Mouse (Mus musculus) testis, adult 2 months (tissue): ENCODE results near the gene Kif3a. TPM values are rescaled to one million over a fixed set of nuclear protein-coding genes. Genes with fewer than 3 reads are reported as not detected.
A peak's percentile ranks its signal among the peaks of the same experiment; 100 is the strongest.

Experiments used
- H3K27ac ChIP-seq: fragments of 200-500 bp; 2 replicates; pipeline ENCODE4 v1.5.1; 2012; ENCODE audit warnings: low read depth, low read length; ENCODE audit not compliant: control insufficient read depth, insufficient read depth
- H3K27me3 ChIP-seq: fragments of 200-500 bp; 2 replicates; pipeline ENCODE4 v1.6.1; 2012; ENCODE audit warnings: mild to moderate bottlenecking, low read length, moderate library complexity; ENCODE audit not compliant: control insufficient read depth, insufficient read depth
- H3K36me3 ChIP-seq: fragments of 200-500 bp; 2 replicates; pipeline ENCODE4 v1.6.1; 2012; ENCODE audit warnings: mild to moderate bottlenecking, low read length; ENCODE audit not compliant: control insufficient read depth, insufficient read depth
- H3K4me1 ChIP-seq: fragments of 200-500 bp; 2 replicates; pipeline ENCODE4 v1.6.1; 2012; ENCODE audit warnings: low read length; ENCODE audit not compliant: control insufficient read depth, insufficient read depth
- H3K4me3 ChIP-seq: fragments of 200-500 bp; 2 replicates; pipeline ENCODE4 v1.5.1; 2012; ENCODE audit warnings: low read depth, mild to moderate bottlenecking, low read length, moderate library complexity, mixed read lengths; ENCODE audit not compliant: control insufficient read depth
- CTCF ChIP-seq: fragments of 200-500 bp; IDR thresholded peaks from 2 replicates; pipeline ENCODE4 v1.5.1; 2012; ENCODE audit warnings: low read depth, mild to moderate bottlenecking, inconsistent platforms, low read length, moderate library complexity; ENCODE audit not compliant: control insufficient read depth, insufficient read depth, insufficient replicate concordance
- POLR2A ChIP-seq: fragments of 200-500 bp; IDR thresholded peaks from 2 replicates; pipeline ENCODE4 v1.6.1; 2012; ENCODE audit warnings: low read depth, mild to moderate bottlenecking, inconsistent platforms, low read length, moderate library complexity; ENCODE audit not compliant: control insufficient read depth
- polyA plus RNA-seq: library from polyadenylated mRNA; depleted of rRNA; stranded (reverse); fragments of >200 nt; gene quantifications from 2 replicates; pipeline ENCODE4 v1.2.3, GENCODE M21; 2012

Gene Kif3a
- polyA plus RNA-seq, 1 experiment, result 31.0 TPM

DNA sequence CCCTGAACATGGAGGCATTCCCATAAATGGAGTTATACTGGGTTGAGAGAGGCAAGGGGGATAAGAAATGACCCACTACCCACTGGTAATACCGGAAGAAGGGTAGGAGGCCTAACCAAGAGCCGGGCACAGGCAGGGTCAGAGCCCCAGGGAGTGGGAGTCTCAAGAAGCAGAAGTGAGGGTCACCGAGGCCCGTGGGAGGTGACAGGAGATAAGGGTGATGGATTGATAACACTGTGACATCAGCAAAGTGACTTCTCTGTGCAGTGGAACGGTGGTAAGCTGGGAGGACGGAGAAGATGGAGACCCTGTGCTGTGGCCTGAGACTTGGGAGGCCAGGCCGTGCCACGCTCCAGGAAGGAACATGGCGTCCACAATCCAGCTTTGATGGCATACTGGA is 56.4 kb downstream of the Kif3a start:
- H3K4me1 ChIP-seq, result no peaks in the 10 kb centered on the region
- no peaks in the 10 kb centered on the region for H3K36me3 ChIP-seq
- TF ChIP-seq POLR2A, result no peak
- TF ChIP-seq CTCF, result no peak
- no peak overlapping the region for H3K4me3 ChIP-seq
- H3K27ac ChIP-seq, result no peak overlapping the region
- no peaks in the 10 kb centered on the region for H3K27me3 ChIP-seq

DNA sequence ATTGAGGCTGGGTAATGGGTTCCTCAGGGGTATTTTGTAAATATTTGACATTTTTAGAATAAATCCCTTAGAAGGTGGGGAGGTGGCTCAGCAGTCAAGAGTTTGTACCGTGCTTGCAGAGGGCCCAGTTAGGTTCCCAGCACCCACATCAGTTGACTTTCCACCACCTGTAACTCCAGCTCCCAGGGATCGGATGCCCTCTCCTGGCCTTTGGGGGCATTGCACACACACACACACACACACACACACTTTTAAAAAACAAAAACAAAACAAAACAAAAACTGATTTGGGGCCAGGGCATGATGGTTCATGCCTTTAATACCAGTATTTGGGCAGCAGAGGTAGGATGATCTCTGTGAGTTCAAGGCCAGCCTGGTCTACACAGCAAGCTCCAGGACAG is 56.9 kb downstream of the Kif3a start:
- TF ChIP-seq CTCF, result peak; percentile 10; the same call in 1 of the 2 replicates
- TF ChIP-seq POLR2A, result no peak
- H3K27ac ChIP-seq, result no peak overlapping the region
- H3K4me1 ChIP-seq, result no peaks in the 10 kb centered on the region
- H3K4me3 ChIP-seq, result no peak overlapping the region
- no peaks in the 10 kb centered on the region for H3K27me3 ChIP-seq
- no peaks in the 10 kb centered on the region for H3K36me3 ChIP-seq

GRCm38 (mm10) chr11:53626802-53627373 is 59.7 kb downstream of the Kif3a start:
- H3K4me1 ChIP-seq, result no peaks in the 10 kb centered on the region
- H3K27me3 ChIP-seq, result no peaks in the 10 kb centered on the region
- H3K27ac ChIP-seq, result no peak overlapping the region
- TF ChIP-seq POLR2A, result no peak
- TF ChIP-seq CTCF, result no peak
- no peaks in the 10 kb centered on the region for H3K36me3 ChIP-seq
- no peak overlapping the region for H3K4me3 ChIP-seq

- H3K36me3 ChIP-seq, result no peaks in the 10 kb centered on the region
- TF ChIP-seq CTCF (peak; percentile 30; the same call in 1 of the 2 replicates), POLR2A (no peak)
- H3K27me3 ChIP-seq, result no peaks in the 10 kb centered on the region
- no peak overlapping the region for H3K27ac ChIP-seq
- no peak overlapping the region for H3K4me3 ChIP-seq
- H3K4me1 ChIP-seq, result no peaks in the 10 kb centered on the region
Observed at GRCm38 (mm10) chr11:53627859-53628258, 60.7 kb downstream of the Kif3a start.

DNA sequence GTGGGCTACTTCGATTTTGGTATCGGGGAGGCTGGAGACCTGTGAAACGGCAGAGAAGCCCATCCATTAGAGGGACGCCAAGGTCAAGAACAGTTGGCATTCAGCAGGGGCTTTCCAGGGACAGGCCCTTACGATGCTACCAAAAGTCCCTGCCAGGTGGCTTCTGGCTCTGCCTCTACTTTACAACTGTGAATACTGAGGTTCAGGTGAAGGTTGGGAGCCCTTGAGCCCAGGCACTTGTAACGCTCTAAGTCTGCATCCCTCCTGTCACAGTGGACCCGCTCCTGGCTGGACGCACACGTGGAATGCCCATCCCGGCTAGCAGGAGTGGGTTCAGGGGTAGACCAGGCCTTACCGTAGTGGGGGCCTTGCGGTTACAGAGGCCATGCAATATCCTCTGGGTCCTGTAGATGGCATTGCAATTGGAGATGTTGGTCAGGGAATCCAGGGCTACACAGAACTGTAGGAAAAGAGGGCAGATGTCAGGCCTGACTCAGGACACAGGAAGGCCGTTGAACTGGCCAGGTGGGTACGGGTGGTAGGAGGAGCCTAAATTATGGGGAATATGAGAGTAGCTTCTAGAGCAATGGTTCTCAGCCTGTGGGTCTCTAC is 65.0 kb downstream of the Kif3a start:
- Histone ChIP-seq H3K4me1 (peaks cover 8% of the 10 kb centered on the region), H3K27me3 (no peaks in the 10 kb centered on the region), H3K36me3 (no peaks in the 10 kb centered on the region), H3K27ac (no peak overlapping the region), H3K4me3 (no peak overlapping the region)
- TF ChIP-seq CTCF (peak; percentile 43; the same call in 1 of the 2 replicates), POLR2A (no peak)

DNA sequence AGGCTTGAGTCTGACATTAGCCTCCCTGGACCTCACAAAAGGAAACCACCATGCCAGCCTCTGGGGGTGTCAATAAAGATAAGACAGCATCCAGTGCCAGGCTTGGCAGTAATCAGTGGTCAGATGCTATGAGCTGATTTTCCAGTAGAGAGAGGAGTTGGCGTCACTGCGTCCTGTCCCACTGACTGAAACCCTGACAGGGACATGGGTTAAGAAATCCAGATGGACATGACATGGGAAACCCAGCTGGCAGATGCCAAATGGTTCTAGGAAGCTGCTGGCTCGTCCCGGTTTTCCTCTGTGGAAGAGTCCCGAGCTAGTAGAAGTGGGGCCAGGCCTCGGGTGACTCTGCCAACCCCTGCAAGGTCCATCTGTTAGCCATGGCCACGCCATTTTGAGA is 66.5 kb downstream of the Kif3a start:
- Histone ChIP-seq H3K4me3 (no peak overlapping the region), H3K27ac (no peak overlapping the region), H3K36me3 (no peaks in the 10 kb centered on the region), H3K4me1 (peaks cover 8% of the 10 kb centered on the region), H3K27me3 (no peaks in the 10 kb centered on the region)
- no peak for TF ChIP-seq CTCF
- TF ChIP-seq POLR2A, result no peak

DNA sequence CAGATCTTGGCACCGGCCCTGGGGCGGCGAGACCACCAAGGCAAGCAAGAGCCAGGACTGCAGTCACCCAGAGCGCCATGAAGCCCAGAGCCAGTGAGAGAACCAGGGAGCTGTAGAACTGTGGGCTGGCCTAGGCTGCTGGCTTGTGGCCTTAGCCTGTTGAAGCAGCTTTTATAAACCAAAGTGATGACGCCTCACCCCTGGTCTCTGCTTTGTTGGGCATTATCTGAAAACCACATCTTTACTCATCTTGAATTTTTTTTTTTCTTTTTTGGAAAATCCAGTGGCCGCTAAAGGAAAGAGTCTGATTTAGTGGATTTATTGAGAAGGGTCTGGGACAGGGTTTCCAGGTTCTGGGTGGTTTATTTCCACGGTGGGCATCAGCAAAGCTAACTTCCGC is 67.4 kb downstream of the Kif3a start, which contains the start of gene Il13:
Gene Il13 (minus strand): TSS at position 147 of the 400 bp plus-strand sequence.
- TF ChIP-seq CTCF, result no peak
- TF ChIP-seq POLR2A, result no peak
- no peak within 1 kb of the TSS for H3K4me3 ChIP-seq
- peaks cover 8% of the 10 kb centered on the region for H3K4me1 ChIP-seq
- H3K27ac ChIP-seq, result no peak within 1 kb of the TSS
- H3K36me3 ChIP-seq, result no peaks in the 10 kb centered on the region
- H3K27me3 ChIP-seq, result no peaks in the 10 kb centered on the region
